Mouse (Mus musculus): ENCODE measurements around the gene Calm3. TPM values are rescaled to one million over a fixed set of nuclear protein-coding genes. Genes with fewer than 3 reads are reported as not detected.
"Not testable (repeated sequence)": the region's sequence is repeated elsewhere in the genome, so short reads cannot be mapped to it uniquely, and the experiment has no call there.

The Calm3 gene
- 307 and 376 TPM in 2 replicates for polyA plus RNA-seq (2011; ENCODE audit: insufficient read depth, insufficient read length, low replicate concordance, missing spikeins)

GRCm38 (mm10) chr7:16924037-16924834, at the start of gene Calm3:
Calm3 (minus strand) TSS chr7:16924114.
- Histone ChIP-seq H3K4me3 (replicated peaks; ENCODE audit: control insufficient read depth, low read depth, low read length) (peak within 1 kb of the TSS; percentile 80), H3K4me1 (ENCODE audit: control insufficient read depth, insufficient read depth, low read length) (peaks cover 7% of the 10 kb centered on the region), H3K27ac (ENCODE audit: control insufficient read depth, insufficient read depth, low read depth, low read length, poor library complexity) (peak within 1 kb of the TSS; percentile 97)
- 1% methylated on average over 64 of the region's 64 CpGs for whole genome bisulfite sequencing
- peak; percentile 43; the same call in 1 of the 2 replicates for TF ChIP-seq POLR2A (IDR thresholded peaks at IDR 0.05; ENCODE audit: borderline replicate concordance, control insufficient read depth, low read depth, low read length)
- no peak; the same call in 1 of the 2 replicates for TF ChIP-seq CTCF (IDR thresholded peaks at IDR 0.05; ENCODE audit: control insufficient read depth, insufficient read depth, low read length)

GRCm38 (mm10) chr7:16971160-16971559, 47.2 kb upstream of the Calm3 start:
- no peak for TF ChIP-seq CTCF (IDR thresholded peaks at IDR 0.05; ENCODE audit: control insufficient read depth, insufficient read depth, low read length)
- TF ChIP-seq POLR2A (IDR thresholded peaks at IDR 0.05; ENCODE audit: borderline replicate concordance, control insufficient read depth, low read depth, low read length), result no peak
- Histone ChIP-seq H3K4me1 (ENCODE audit: control insufficient read depth, insufficient read depth, low read length) (peaks cover 1% of the 10 kb centered on the region; the same call in 1 of the 2 replicates), H3K4me3 (replicated peaks; ENCODE audit: control insufficient read depth, low read depth, low read length) (no peak overlapping the region), H3K27ac (ENCODE audit: control insufficient read depth, insufficient read depth, low read depth, low read length, poor library complexity) (no peak overlapping the region)
- WGBS, result 20% methylated on average over 3 of the region's 3 CpGs

GRCm38 (mm10) chr7:16968414-16968813, 44.5 kb upstream of the Calm3 start:
- H3K4me3 ChIP-seq (replicated peaks; ENCODE audit: control insufficient read depth, low read depth, low read length), result no peak overlapping the region
- TF ChIP-seq CTCF (IDR thresholded peaks at IDR 0.05; ENCODE audit: control insufficient read depth, insufficient read depth, low read length), result no peak
- no peak for TF ChIP-seq POLR2A (IDR thresholded peaks at IDR 0.05; ENCODE audit: borderline replicate concordance, control insufficient read depth, low read depth, low read length)
- H3K27ac ChIP-seq (ENCODE audit: control insufficient read depth, insufficient read depth, low read depth, low read length, poor library complexity), result no peak overlapping the region
- peaks cover 1% of the 10 kb centered on the region; the same call in 1 of the 2 replicates for H3K4me1 ChIP-seq (ENCODE audit: control insufficient read depth, insufficient read depth, low read length)
- WGBS, result 63% methylated on average over 6 of the region's 6 CpGs

GRCm38 (mm10) chr7:16961678-16962077, 37.8 kb upstream of the Calm3 start:
- WGBS, result 70% methylated on average over 5 of the region's 5 CpGs
- no peak overlapping the region for H3K27ac ChIP-seq (ENCODE audit: control insufficient read depth, insufficient read depth, low read depth, low read length, poor library complexity)
- TF ChIP-seq POLR2A (IDR thresholded peaks at IDR 0.05; ENCODE audit: borderline replicate concordance, control insufficient read depth, low read depth, low read length) (no peak), CTCF (IDR thresholded peaks at IDR 0.05; ENCODE audit: control insufficient read depth, insufficient read depth, low read length) (no peak)
- no peak overlapping the region for H3K4me3 ChIP-seq (replicated peaks; ENCODE audit: control insufficient read depth, low read depth, low read length)
- H3K4me1 ChIP-seq (ENCODE audit: control insufficient read depth, insufficient read depth, low read length), result no peaks in the 10 kb centered on the region

- H3K4me3 ChIP-seq (replicated peaks; ENCODE audit: control insufficient read depth, low read depth, low read length), result no peak within 1 kb of the TSS
- 62% methylated on average over 17 of the region's 17 CpGs for WGBS
- no peak within 1 kb of the TSS for H3K27ac ChIP-seq (ENCODE audit: control insufficient read depth, insufficient read depth, low read depth, low read length, poor library complexity)
- no peak for TF ChIP-seq CTCF (IDR thresholded peaks at IDR 0.05; ENCODE audit: control insufficient read depth, insufficient read depth, low read length)
- TF ChIP-seq POLR2A (IDR thresholded peaks at IDR 0.05; ENCODE audit: borderline replicate concordance, control insufficient read depth, low read depth, low read length), result no peak
- H3K4me1 ChIP-seq (ENCODE audit: control insufficient read depth, insufficient read depth, low read length), result no peaks in the 10 kb centered on the region
Measured at GRCm38 (mm10) chr7:16959539-16960187, 35.7 kb upstream of the Calm3 start, which contains the start of gene Pnmal1. Pnmal1 (plus strand) TSS chr7:16959679.

- H3K4me1 ChIP-seq (ENCODE audit: control insufficient read depth, insufficient read depth, low read length), result no peaks in the 10 kb centered on the region
- no peak overlapping the region for H3K27ac ChIP-seq (ENCODE audit: control insufficient read depth, insufficient read depth, low read depth, low read length, poor library complexity)
- WGBS, result 74% methylated on average over 15 of the region's 15 CpGs
- no peak overlapping the region for H3K4me3 ChIP-seq (replicated peaks; ENCODE audit: control insufficient read depth, low read depth, low read length)
- TF ChIP-seq POLR2A (IDR thresholded peaks at IDR 0.05; ENCODE audit: borderline replicate concordance, control insufficient read depth, low read depth, low read length) (no peak), CTCF (IDR thresholded peaks at IDR 0.05; ENCODE audit: control insufficient read depth, insufficient read depth, low read length) (no peak)
Measured at GRCm38 (mm10) chr7:16956410-16957265, 32.7 kb upstream of the Calm3 start.

GRCm38 (mm10) chr7:16955712-16956111, 31.8 kb upstream of the Calm3 start:
- Histone ChIP-seq H3K4me1 (ENCODE audit: control insufficient read depth, insufficient read depth, low read length) (no peaks in the 10 kb centered on the region), H3K4me3 (replicated peaks; ENCODE audit: control insufficient read depth, low read depth, low read length) (no peak overlapping the region), H3K27ac (ENCODE audit: control insufficient read depth, insufficient read depth, low read depth, low read length, poor library complexity) (no peak overlapping the region)
- WGBS, result 45% methylated on average over 4 of the region's 4 CpGs
- TF ChIP-seq CTCF (IDR thresholded peaks at IDR 0.05; ENCODE audit: control insufficient read depth, insufficient read depth, low read length) (no peak), POLR2A (IDR thresholded peaks at IDR 0.05; ENCODE audit: borderline replicate concordance, control insufficient read depth, low read depth, low read length) (no peak)

GRCm38 (mm10) chr7:16953776-16954175, 29.9 kb upstream of the Calm3 start:
- WGBS, result 73% methylated on average over 2 of the region's 2 CpGs
- not testable (repeated sequence) for H3K27ac ChIP-seq (ENCODE audit: control insufficient read depth, insufficient read depth, low read depth, low read length, poor library complexity); H3K4me3 ChIP-seq (replicated peaks; ENCODE audit: control insufficient read depth, low read depth, low read length); H3K4me1 ChIP-seq (ENCODE audit: control insufficient read depth, insufficient read depth, low read length)
